Mouse (Mus musculus): Measurements from ENCODE around the gene Cda.

- TF ChIP-seq CTCF (IDR thresholded peaks at IDR 0.05; ENCODE audit: low read depth), result no peak
- no peak for TF ChIP-seq EP300 (IDR thresholded peaks at IDR 0.05; ENCODE audit: low read depth)
Observed at GRCm38 (mm10) chr4:138348716-138349115, 19.1 kb downstream of the Cda start.
